In genomic region chr14:77463919-77464318, GRCm38 (mm10) we compare ENCODE assay signal across 18 mouse cellular contexts.
"Had no signal": no experiment of that assay in that cellular context is flagged by ENCODE, and none has a peak within 500 bp of the region (broad histone marks: within the 10 kb centered on the region; RNA-seq: fewer than 3 reads in every experiment).

No protein-coding gene starts in this region.

- DNase-seq: liver, postnatal 0 days; lung, adult 2 months; lung, postnatal 10 days; lung, postnatal 4 days; midbrain, embryonic 14.5 days; retina, postnatal 1 day; right cerebral cortex, adult 18-20 months; right cerebral cortex, postnatal 25 days; right cerebral cortex, postnatal 4 days; spleen, adult 18-20 months; thymus, adult 18-20 months; thymus, postnatal 14 days; thymus, postnatal 36 days had no signal

- H3K9ac ChIP-seq: liver, postnatal 0 days; lung, embryonic 15.5 days; midbrain, embryonic 12.5 days; neural tube, embryonic 12.5 days had no signal

- H3K9me3 ChIP-seq: lung, embryonic 15.5 days; midbrain, embryonic 10.5 days; midbrain, embryonic 12.5 days; neural tube, embryonic 12.5 days had no signal

- H3K27ac ChIP-seq: lung, embryonic 15.5 days; midbrain, embryonic 10.5 days; midbrain, embryonic 12.5 days; neural tube, embryonic 12.5 days had no signal

- ATAC-seq: midbrain, embryonic 16.5 days had no signal

- H3K27me3 ChIP-seq: lung, embryonic 15.5 days; midbrain, embryonic 12.5 days; neural tube, embryonic 12.5 days had no signal

- H3K4me1 ChIP-seq: lung, embryonic 15.5 days; midbrain, embryonic 10.5 days; midbrain, embryonic 12.5 days; neural tube, embryonic 12.5 days had no signal

- H3K36me3 ChIP-seq: lung, embryonic 15.5 days; midbrain, embryonic 10.5 days; midbrain, embryonic 12.5 days; neural tube, embryonic 12.5 days had no signal

- H3K4me3 ChIP-seq: lung, embryonic 15.5 days; midbrain, embryonic 10.5 days; midbrain, embryonic 12.5 days; neural tube, embryonic 12.5 days had no signal

- H3K4me2 ChIP-seq: lung, embryonic 15.5 days; midbrain, embryonic 12.5 days; neural tube, embryonic 12.5 days had no signal
